Mouse (Mus musculus) midbrain, embryonic 15.5 days (tissue): ENCODE results near the gene Hsd17b11. TPM values are rescaled to one million over a fixed set of nuclear protein-coding genes. Genes with fewer than 3 reads are reported as not detected.

Source experiments
- ATAC-seq: fragments of 200-750 bp; cut with Nextera tagmentation; replicated peaks from 2 replicates; pipeline ENCODE4 v1.8.0; 2017; ENCODE audit warnings: moderate TSS enrichment
- H3K27ac ChIP-seq: fragments of 300-500 bp; sonication (generic); 2 replicates; pipeline ENCODE4 v1.5.1; 2015; ENCODE audit warnings: mild to moderate bottlenecking, inconsistent platforms
- H3K27me3 ChIP-seq: fragments of 300-500 bp; sonication (generic); replicated peaks from 2 replicates; pipeline ENCODE4 v1.6.1; 2015; ENCODE audit warnings: inconsistent platforms
- H3K36me3 ChIP-seq: fragments of 300-500 bp; sonication (generic); replicated peaks from 2 replicates; pipeline ENCODE4 v1.6.1; 2015; ENCODE audit warnings: inconsistent platforms
- H3K4me1 ChIP-seq: fragments of 300-500 bp; sonication (generic); 2 replicates; pipeline ENCODE4 v1.6.1; 2015; ENCODE audit warnings: inconsistent platforms
- H3K4me2 ChIP-seq: fragments of 300-500 bp; sonication (generic); 2 replicates; pipeline ENCODE4 v1.6.1; 2015; ENCODE audit warnings: inconsistent platforms, mild to moderate bottlenecking, moderate library complexity
- H3K4me3 ChIP-seq: fragments of 300-500 bp; sonication (generic); 2 replicates; pipeline ENCODE4 v1.5.1; 2015; ENCODE audit warnings: mild to moderate bottlenecking, inconsistent platforms
- H3K9ac ChIP-seq: fragments of 300-500 bp; sonication (generic); 2 replicates; pipeline ENCODE4 v1.6.1; 2015; ENCODE audit warnings: mild to moderate bottlenecking, inconsistent platforms
- H3K9me3 ChIP-seq: fragments of 300-500 bp; sonication (generic); 2 replicates; pipeline ENCODE4 v1.6.1; 2016; ENCODE audit warnings: inconsistent platforms
- WGBS: fragments of 180-500 bp; shearing (Covaris S2); methylation state at CpG from one replicate; pipeline ENCODE4 v1.1.7; 2015; ENCODE audit warnings: mixed read lengths; 5-methylcytosine and 5-hydroxymethylcytosine counted together
- polyA plus RNA-seq: library from polyadenylated mRNA; unstranded; fragments of >200 nt; fragmentation: Nextera tagmentation; extraction: Ambion mirVana; gene quantifications from 2 replicates; pipeline ENCODE4 v1.2.1, GENCODE M21; 2015

The Hsd17b11 gene
- polyA plus RNA-seq, 1 experiment from 2014 or later = 2.6 TPM

DNA sequence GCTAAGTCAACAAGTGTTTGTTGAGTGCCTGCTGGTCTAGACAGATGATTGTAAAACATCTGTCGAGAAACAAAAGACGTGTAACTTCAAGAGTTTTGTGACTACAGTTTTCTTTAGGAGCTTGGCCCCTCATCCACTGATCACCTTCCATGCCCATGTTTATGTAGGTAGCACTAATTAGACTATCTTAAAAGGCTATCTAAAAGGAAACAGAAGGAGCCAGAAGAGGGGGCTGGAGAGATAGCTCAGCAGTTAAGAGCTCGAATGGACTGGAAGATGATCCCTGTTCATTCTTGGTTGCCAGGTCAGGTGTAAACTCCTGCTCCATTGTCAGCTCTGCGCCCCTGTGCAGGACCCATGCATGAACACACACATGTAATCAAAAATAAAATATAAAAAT, 26.4 kb upstream of the Hsd17b11 start:
- H3K27me3 ChIP-seq = no peaks in the 10 kb centered on the region
- no peak overlapping the region for H3K9ac ChIP-seq
- 63% methylated on average over 4 of the region's 4 CpGs for WGBS
- no peak overlapping the region for H3K27ac ChIP-seq
- H3K9me3 ChIP-seq = no peaks in the 10 kb centered on the region
- H3K36me3 ChIP-seq = peaks cover 11% of the 10 kb centered on the region; the same call in 1 of the 2 replicates
- no peak overlapping the region for H3K4me3 ChIP-seq
- peak overlapping the region; percentile 62 for H3K4me2 ChIP-seq
- peaks cover 17% of the 10 kb centered on the region for H3K4me1 ChIP-seq
- no peak for ATAC-seq

DNA sequence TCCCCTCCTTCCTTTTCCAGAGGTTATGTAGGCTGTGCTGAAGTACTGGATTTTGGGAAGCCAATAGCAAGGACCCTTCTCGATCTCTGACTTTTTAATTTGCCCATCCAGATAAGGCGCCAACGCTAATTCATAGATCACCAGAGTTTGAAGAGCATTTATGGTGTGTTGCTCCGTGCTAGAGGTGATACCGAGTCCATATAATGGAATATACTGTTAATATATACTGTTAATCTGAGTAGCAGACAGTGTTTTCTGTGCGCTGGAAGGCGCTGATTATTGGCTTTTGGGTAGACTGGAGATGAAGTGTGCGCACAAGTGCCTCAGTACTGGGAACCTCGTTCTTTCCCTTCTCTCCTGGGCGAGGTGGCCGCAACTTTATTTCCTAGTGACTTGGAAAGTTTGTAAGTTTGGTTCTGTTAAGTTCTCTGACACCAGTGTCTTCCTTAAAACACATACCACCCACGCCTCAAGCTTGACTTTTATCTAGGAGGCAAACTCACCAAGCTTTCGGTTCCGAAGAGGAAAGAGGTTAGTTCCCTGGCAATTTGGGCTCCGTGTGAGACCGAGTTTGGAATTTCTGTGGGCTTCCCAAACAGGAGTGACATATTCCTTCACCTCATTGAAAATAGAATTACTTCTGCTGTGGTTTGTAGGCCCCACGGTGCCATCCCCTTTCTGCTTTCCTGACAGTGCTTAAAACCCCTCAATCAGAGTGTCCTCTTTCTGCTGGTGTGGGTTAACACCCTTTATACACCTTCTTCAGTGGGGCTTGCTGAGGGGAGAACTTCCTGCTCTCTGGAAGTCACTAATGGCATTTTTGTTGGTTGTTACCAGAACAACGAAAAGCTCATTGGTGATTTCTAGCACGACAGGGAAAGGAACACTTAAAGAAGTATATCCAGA, 25.7 kb upstream of the Hsd17b11 start:
- 12% methylated on average over 19 of the region's 19 CpGs for WGBS
- Histone ChIP-seq H3K9ac (peak overlapping the region; percentile 63), H3K4me1 (peaks cover 17% of the 10 kb centered on the region), H3K4me2 (peak overlapping the region; percentile 62), H3K4me3 (peak overlapping the region; percentile 71), H3K36me3 (peaks cover 11% of the 10 kb centered on the region; the same call in 1 of the 2 replicates), H3K27me3 (no peaks in the 10 kb centered on the region), H3K9me3 (no peaks in the 10 kb centered on the region), H3K27ac (peak overlapping the region; percentile 78)
- no peak; the same call in none of the 2 replicates for ATAC-seq

GRCm38 (mm10) chr5:104046256-104047199, 24.8 kb upstream of the Hsd17b11 start, which contains the start of gene Nudt9:
Gene Nudt9 (plus strand): TSS chr5:104046306.
- Histone ChIP-seq H3K4me1 (peaks cover 17% of the 10 kb centered on the region), H3K4me2 (peak within 1 kb of the TSS; percentile 62), H3K27ac (peak within 1 kb of the TSS; percentile 78), H3K9me3 (no peaks in the 10 kb centered on the region), H3K4me3 (peak within 1 kb of the TSS; percentile 71), H3K27me3 (no peaks in the 10 kb centered on the region), H3K36me3 (peaks cover 5% of the 10 kb centered on the region; the same call in 1 of the 2 replicates), H3K9ac (peak within 1 kb of the TSS; percentile 63)
- WGBS = 5% methylated on average over 90 of the region's 90 CpGs
- ATAC-seq = peak; percentile 99

DNA sequence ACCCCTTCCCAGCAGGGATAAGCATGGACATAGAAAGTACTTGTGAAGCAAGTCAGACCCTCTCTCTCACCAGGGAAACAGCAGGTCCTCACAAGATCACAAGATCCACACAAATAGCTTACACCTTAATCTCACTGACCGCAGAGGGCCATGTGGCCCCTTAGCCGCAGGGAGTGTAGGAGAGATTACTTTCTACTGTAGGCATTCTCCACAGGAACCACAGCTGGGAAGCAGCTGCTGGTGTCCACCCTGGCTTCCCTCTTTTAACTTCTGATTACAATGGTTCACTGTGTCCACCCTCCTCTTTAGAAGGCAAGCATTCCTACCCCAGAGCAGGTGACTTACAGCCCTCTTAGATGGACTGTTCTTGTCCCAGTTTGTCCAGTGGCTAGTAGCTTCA, 22.0 kb upstream of the Hsd17b11 start:
- no peak for ATAC-seq
- Histone ChIP-seq H3K27ac (no peak overlapping the region), H3K9ac (no peak overlapping the region), H3K27me3 (no peaks in the 10 kb centered on the region), H3K4me3 (no peak overlapping the region), H3K9me3 (no peaks in the 10 kb centered on the region), H3K36me3 (no peaks in the 10 kb centered on the region), H3K4me1 (peaks cover 17% of the 10 kb centered on the region), H3K4me2 (no peak overlapping the region)
- 54% methylated on average over 2 of the region's 2 CpGs for WGBS

DNA sequence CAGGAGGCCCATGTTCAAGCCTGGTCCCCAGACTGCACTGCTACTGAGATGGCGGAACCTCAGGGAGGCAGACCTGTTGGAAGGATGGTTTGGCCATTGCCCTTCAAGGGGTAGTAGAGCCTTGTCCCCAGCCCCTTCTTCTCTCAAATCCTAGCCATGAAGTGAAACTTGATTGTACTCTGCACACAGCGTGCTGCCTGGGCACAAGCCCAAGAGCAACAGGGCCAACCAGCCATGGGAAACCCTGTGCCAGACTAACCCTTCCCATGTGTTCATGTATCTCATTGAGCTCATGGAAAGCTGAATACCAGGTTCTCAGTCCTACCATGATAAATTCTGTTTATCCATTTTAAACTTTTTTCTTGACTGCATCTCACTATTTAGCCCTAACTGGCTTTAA, 21.2 kb upstream of the Hsd17b11 start:
- no peaks in the 10 kb centered on the region for H3K36me3 ChIP-seq
- no peak overlapping the region for H3K9ac ChIP-seq
- H3K4me1 ChIP-seq = peaks cover 13% of the 10 kb centered on the region
- H3K27ac ChIP-seq = no peak overlapping the region
- H3K9me3 ChIP-seq = no peaks in the 10 kb centered on the region
- H3K4me3 ChIP-seq = no peak overlapping the region
- H3K27me3 ChIP-seq = no peaks in the 10 kb centered on the region
- no peak overlapping the region for H3K4me2 ChIP-seq
- WGBS = 80% methylated on average over 2 of the region's 2 CpGs
- no peak for ATAC-seq

DNA sequence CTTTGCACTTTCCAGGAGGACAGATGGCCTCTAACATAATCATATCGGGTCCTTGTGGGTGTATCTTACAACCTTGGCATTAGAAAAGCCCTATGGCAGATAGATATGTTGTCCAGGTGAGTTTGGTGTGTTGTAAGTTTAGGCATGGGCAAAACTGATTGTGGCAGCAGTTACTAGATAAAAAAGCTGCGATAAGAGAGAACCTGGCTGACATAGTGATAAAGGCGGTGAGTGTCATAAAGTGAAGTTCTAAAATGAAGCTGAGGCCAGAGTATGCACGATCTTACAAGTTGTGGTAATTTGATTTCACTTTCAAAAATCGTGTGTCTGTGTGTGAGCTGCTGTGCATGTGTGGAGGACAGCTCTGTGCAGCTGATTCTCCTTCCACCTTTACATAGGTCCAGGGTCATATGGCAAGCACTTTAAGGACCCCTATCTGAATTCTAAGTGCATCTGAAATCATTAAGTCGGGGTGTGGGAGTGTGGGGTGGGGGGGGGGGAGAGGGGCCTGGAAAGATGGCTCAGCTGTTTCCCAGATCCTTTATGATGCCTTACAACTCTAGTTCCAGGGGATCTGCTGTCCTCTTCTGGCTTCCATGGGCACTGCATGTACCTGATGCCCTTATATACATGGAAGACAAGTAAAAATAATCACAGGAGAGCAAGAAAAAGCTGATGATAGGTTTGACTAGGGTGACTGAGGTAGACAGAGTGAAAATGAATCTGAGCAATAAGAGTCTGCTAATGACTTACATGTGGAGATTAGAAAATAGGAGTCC, 17.6 kb upstream of the Hsd17b11 start:
- WGBS = 67% methylated on average over 6 of the region's 6 CpGs
- no peak for ATAC-seq
- no peaks in the 10 kb centered on the region for H3K4me1 ChIP-seq

DNA sequence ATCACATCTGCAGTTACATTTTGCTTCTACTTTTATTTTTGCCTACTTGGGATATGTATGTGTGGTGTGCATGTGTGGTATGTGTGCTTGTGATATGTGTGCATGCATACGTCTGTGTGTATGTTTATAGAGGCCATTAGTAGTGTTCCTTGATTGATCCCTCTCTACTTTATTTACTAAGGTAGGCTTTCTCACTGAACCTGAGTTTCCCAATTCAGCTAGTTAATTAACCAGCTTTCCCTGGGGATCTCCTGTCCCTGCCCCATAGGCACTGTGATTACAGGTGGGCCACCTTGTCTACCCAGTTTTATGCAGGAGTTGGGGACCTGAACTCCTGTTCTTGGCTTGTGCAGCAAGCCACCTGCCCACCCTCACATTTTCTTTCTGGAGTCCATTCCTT, 15.0 kb upstream of the Hsd17b11 start:
- no peaks in the 10 kb centered on the region for H3K27me3 ChIP-seq
- no peaks in the 10 kb centered on the region for H3K9me3 ChIP-seq
- H3K36me3 ChIP-seq = no peaks in the 10 kb centered on the region
- H3K27ac ChIP-seq = no peak overlapping the region
- no peak overlapping the region for H3K4me3 ChIP-seq
- no peak overlapping the region for H3K9ac ChIP-seq
- no peak for ATAC-seq
- no peaks in the 10 kb centered on the region for H3K4me1 ChIP-seq
- WGBS = 94% methylated on average over 1 of the region's 1 CpGs
- H3K4me2 ChIP-seq = no peak overlapping the region

More for the DNA sequence above, 17.6 kb upstream of the Hsd17b11 start:
- H3K36me3 ChIP-seq = no peaks in the 10 kb centered on the region
- H3K27me3 ChIP-seq = no peaks in the 10 kb centered on the region
- H3K4me2 ChIP-seq = no peak overlapping the region
- no peaks in the 10 kb centered on the region for H3K9me3 ChIP-seq
- no peak overlapping the region for H3K4me3 ChIP-seq
- no peak overlapping the region for H3K9ac ChIP-seq
- H3K27ac ChIP-seq = no peak overlapping the region

GRCm38 (mm10) chr5:104035824-104036223, 14.1 kb upstream of the Hsd17b11 start:
- no peak overlapping the region for H3K4me3 ChIP-seq
- no peak overlapping the region for H3K27ac ChIP-seq
- H3K9ac ChIP-seq = no peak overlapping the region
- H3K9me3 ChIP-seq = no peaks in the 10 kb centered on the region
- no peak for ATAC-seq
- H3K36me3 ChIP-seq = no peaks in the 10 kb centered on the region
- WGBS = 71% methylated on average over 1 of the region's 1 CpGs
- H3K27me3 ChIP-seq = no peaks in the 10 kb centered on the region
- H3K4me2 ChIP-seq = no peak overlapping the region
- no peaks in the 10 kb centered on the region for H3K4me1 ChIP-seq

- Histone ChIP-seq H3K27me3 (no peaks in the 10 kb centered on the region), H3K4me1 (no peaks in the 10 kb centered on the region), H3K9ac (no peak overlapping the region), H3K9me3 (no peaks in the 10 kb centered on the region), H3K27ac (no peak overlapping the region), H3K4me2 (no peak overlapping the region), H3K36me3 (no peaks in the 10 kb centered on the region), H3K4me3 (no peak overlapping the region)
- no peak for ATAC-seq
These were observed 13.3 kb upstream of the Hsd17b11 start for GRCm38 (mm10) chr5:104035066-104035465.

DNA sequence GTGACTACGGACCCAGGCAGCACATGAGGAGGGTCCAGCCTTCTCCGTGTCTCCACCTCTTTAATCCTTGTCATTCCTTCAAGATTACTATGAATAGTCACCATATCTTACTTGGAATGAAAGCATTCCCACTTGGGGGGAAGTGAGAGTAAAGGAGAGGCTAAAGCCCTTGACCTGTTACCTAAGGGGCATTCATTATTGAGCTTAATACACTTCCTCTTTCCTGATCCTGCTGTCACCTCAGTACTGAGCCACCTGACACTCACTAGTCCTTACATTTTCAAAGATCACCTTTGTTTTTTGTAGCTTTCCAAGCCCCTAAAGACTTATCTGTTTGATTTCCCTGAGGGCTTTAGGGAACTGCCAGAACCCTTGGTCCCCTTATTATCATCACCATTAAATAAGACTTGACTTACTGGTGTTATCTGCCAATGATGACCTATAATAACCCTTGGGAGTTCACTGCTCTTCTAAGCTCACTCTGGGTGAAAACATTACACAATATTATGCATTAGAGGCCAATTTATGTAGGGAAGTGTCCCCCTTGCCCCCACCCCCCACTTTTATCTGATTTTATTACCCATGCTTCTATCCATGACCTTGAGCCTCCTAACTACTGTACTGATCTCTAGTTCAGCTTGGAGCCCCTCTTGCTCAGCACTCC, 10.8 kb upstream of the Hsd17b11 start:
- 79% methylated on average over 2 of the region's 2 CpGs for WGBS
- ATAC-seq = no peak

DNA sequence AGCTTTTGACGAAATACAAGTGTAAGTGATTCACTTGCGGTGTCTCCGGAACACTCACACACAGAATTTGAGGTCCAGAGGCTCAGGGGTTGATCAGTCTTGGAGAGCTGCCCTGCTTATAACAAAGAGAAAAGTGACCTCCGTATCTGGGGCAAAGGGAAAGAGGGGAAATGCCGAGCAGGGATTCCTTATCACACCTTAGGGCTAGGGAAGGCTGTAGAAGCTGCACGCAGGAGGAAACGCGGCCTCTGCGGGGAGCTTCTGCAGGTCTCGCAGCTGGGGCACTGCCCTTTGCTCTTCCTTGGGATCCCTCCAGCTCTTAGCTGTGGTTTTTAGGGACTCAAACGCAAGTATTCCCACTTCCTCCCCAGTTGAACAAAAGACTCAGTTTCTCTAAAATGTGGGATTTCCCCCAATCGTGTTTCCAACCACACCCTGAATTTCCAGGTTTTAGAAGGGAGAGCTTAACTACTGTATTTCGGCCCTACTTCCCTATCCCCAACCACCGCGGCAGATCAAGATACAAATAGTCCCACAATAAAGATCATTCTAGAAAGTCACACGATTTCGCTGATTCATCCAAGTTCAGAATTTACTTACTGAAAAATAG, 3.6 kb upstream of the Hsd17b11 start:
- H3K27me3 ChIP-seq = peaks cover 10% of the 10 kb centered on the region; the same call in 1 of the 2 replicates
- H3K36me3 ChIP-seq = no peaks in the 10 kb centered on the region
- H3K9ac ChIP-seq = no peak overlapping the region
- 47% methylated on average over 17 of the region's 17 CpGs for WGBS
- ATAC-seq = no peak
- no peaks in the 10 kb centered on the region for H3K9me3 ChIP-seq
- H3K4me2 ChIP-seq = no peak overlapping the region
- H3K4me3 ChIP-seq = no peak overlapping the region
- H3K4me1 ChIP-seq = peaks cover 7% of the 10 kb centered on the region
- H3K27ac ChIP-seq = no peak overlapping the region

More for the DNA sequence above, 10.8 kb upstream of the Hsd17b11 start:
- H3K9ac ChIP-seq = no peak overlapping the region
- no peak overlapping the region for H3K4me2 ChIP-seq
- H3K9me3 ChIP-seq = no peaks in the 10 kb centered on the region
- no peaks in the 10 kb centered on the region for H3K4me1 ChIP-seq
- no peaks in the 10 kb centered on the region for H3K27me3 ChIP-seq
- H3K4me3 ChIP-seq = no peak overlapping the region
- H3K27ac ChIP-seq = no peak overlapping the region
- H3K36me3 ChIP-seq = no peaks in the 10 kb centered on the region
